Mouse (Mus musculus): ENCODE measurements around the gene Nsun2. TPM values are rescaled to one million over a fixed set of nuclear protein-coding genes. Genes with fewer than 3 reads are reported as not detected.
"Not testable (repeated sequence)": the region's sequence is repeated elsewhere in the genome, so short reads cannot be mapped to it uniquely, and the experiment has no call there.

Gene Nsun2
- polyA plus RNA-seq, 1 experiment: 92.2 TPM

DNA sequence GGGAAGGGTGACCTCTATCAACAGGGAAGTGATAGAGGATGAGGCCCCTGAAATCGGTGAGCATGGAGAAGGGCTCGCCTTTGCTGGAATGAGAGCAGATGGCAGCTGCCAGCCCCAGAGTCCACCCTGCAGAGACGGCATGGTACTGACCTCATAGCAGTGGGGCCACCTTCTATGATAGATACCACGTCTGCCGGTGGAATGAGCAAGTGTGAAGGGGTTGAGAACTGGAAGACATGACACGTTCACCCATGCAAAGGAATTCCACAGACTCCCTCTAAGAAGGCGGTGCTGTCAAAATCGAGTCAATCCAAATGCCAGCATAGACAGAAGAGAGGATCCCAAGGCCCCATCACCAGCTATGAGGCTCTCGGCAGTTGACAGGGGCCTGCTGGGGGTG lies 20.7 kb downstream of the Nsun2 start:
- DNase-seq (ENCODE audit: low read depth): no peak

DNA sequence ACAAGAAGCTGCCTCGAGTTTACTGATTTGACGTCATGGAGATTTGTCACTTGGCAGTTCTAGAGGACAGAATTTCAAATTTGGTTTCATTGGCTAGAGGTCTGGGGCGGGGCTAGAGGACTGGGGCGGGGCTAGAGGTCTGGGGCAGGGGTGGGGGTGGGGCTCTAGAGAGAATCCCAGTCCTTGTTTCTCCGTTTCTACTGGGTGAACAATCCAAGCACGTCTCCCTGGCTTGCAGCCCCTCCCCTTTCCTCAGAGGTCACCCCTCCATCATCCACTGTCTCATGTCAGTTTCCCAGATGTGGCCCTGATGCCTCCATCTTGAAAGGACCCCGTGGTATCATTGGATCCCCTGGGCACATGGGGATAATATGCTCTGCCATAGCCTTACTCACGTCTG lies 21.5 kb downstream of the Nsun2 start:
- DNase-seq (ENCODE audit: low read depth): no peak

DNA sequence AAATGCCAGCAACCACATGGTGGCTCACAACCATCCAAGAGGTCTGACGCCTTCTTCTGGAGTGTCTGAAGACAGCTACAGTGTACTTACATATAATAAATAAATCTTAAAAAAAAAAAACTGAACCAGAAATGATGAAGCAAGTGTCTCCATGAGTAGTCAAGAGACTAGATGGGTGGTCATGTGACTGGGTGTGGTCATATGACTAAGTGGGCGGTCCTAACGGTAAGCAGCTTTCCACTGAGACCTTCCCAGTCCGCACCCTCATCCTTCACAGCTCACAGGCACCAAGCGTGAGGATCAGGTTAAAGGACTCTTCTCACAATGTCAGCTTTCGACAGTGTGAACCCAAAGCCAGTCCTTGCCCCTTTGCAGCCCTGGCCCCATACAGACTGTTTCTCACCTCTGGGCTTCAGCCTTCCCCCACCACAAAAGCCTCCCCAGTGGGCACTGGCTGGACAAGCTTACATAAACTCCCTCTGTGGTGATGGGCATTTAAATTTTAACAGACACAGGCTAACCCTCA lies 22.5 kb downstream of the Nsun2 start:
- DNase-seq (ENCODE audit: low read depth): no peak

DNA sequence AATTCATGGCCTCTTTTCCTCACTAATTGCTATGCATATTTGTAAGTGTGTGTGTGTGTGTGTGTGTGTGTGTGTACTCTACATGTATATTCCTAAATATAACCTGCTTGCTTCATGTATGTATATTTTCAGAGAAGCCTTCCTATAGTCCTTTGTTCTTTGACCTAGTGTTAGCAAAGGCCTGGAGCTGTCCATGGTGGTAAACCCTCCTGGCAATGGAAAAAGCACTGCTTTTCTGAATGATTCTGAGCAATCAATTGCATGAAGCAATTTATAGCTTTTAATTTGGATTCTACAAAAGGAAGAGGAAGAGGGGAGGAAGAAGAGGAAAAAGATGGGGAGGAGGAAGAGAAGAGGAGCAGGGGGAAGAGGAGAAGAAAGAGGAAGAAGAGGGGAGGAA lies 23.2 kb downstream of the Nsun2 start:
- DNase-seq (ENCODE audit: low read depth): no peak

DNA sequence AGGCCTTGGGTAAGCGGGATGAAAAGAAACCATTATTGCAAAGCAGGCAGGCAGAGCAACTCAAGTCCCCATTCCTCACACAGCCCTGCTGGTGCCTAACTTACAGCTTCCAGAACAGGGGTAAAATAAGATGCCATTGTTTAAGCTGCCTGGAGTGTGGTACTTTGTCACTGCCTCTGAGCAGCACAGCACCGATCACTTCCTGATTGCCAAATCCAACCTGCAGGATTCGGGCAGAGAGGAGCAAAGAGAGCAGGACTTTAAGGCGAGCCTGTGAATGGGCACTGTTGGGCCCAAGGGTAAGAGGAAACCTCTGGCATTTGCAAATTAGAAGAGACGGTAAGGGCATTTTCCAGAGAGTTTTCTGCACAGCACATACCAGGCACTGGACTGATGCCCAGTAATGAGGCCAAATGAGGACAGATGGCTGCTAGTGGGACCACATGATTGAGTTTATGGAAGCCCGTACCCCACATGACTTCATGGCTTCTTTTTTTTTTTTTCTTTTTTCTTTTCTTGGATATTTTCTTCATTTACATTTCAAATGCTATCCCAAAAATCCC lies 24.6 kb downstream of the Nsun2 start:
- DNase-seq (ENCODE audit: low read depth): no peak

DNA sequence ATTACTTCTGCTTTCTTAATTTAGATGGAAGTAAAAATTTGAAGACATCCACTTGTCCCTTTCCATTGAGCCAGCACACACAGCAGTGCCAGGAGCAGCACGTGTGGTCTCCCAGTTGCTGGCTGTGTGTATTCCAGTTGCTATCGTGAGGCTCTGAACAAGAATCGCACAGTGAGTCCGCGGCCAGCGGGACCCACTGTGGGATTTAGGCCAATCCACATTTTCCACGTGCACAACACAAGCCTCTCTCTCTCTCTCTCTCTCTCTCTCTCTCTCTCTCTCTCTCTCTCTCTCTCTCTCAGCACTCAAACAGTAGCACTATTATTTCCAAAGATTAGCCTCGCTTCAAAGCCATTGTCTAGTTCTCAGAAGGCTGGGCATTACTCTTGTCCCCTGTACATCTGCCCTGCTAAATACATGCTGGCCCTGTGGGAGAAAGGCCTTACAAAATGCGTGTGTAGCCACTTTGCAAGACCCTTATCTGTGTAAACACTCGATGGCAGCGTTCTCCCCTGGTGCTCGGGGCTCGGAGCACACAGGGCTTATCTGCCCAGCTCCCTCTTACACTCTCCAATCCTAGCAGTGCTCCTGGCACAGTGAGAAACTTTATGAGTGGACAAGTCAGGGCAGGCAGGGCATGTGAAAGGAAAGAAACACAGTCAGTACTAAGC lies 25.9 kb downstream of the Nsun2 start:
- DNase-seq (ENCODE audit: low read depth): no peak

DNA sequence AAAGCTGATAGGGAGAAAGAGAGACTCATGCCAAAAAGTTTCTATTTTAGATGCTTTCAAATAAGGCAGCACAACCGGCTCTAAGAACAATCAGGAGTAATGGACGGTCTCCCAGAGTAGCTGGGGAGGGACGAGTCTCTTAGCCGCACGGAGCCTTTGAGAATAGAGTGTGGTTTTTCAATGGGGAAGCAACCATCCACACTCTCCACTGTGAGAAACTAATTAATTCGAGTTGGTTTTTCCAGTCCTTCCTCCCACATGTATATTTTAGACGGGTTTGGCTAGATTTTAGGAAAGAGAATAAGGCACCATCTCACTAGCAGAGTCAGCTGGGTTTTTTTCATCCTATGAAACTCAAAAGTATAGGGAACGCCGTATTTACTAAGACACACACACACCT lies 28.5 kb downstream of the Nsun2 start:
- no peak for DNase-seq (ENCODE audit: low read depth)

DNA sequence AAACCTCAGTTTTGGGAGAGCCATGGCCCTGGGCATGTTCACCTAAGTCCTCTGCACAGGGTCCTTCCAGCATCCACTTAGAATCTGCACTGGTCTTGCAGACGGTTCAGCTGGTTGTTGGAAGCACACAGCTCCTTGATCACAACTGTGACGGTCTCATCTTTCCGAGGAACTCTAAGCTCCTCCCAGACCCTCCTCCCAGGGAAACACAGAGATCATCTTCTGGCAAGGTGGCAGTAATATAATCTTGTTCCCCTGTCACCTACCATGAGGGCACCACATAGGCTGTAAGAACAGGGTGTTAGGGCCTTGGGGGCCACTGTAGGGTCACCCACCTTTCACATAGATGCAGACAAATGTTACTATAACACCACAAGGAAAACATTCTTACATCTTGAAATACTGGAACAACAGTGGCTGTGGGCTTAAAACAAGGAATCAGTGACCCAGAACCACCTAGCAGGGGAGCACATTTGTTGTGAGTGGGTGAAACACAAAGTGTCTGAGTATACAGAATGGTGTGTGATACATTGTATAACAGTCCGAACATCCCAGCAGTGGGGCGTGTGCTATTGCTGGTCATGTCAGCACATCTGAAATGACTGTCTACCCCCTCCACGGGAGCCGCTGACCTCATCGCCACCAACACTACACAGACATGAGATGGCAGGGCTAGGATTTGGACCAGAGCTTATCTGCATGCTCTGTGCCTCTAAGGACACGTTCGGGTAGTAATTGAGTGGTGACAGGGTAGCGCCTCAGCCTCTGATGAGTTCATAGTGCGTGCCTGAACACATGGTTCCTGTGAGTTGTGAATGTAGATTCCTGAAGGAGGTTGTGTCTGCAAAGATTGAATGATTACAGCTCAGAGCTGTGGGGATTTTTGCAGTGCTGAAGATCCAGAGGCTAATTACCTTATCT lies 29.4 kb downstream of the Nsun2 start:
- DNase-seq (ENCODE audit: low read depth): no peak

DNA sequence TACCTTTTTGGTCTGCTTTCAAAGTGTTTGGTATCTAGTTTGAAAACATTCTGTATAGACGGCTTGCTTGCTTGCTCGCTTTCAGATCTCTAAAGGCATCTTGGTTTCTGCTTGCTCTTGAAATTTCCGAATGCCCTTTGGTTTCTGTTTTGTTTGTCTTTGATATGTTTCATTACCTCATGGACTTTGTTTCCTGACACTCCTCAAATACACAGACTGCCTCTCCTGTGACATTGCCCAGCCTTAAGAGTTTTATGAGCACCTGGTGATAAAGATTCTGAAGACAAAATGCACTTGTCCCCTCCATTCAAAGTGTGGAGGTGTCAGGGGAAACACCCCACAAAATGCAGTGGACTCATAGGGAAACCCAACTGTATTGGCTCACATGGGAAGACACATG lies 30.4 kb downstream of the Nsun2 start:
- DNase-seq (ENCODE audit: low read depth): no peak

DNA sequence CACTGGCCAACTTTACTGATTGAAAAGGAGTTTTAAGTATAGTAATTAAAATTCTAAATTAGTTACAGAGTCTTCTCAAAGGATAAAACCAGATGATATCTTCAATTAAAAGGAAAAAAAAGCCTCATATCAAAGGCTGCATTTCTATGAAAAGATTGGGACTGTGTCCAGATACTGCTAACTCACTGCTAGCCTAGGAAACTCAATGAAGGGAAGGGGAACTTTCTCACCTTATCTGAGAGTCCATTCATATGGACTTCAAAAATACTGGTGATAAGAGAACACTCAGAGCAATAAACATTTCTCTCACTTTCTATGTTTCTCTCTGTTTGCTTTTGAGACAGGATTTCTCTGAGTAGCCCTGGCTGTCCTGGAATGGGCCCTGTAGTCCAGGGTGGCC lies 31.0 kb downstream of the Nsun2 start:
- DNase-seq (ENCODE audit: low read depth): no peak

DNA sequence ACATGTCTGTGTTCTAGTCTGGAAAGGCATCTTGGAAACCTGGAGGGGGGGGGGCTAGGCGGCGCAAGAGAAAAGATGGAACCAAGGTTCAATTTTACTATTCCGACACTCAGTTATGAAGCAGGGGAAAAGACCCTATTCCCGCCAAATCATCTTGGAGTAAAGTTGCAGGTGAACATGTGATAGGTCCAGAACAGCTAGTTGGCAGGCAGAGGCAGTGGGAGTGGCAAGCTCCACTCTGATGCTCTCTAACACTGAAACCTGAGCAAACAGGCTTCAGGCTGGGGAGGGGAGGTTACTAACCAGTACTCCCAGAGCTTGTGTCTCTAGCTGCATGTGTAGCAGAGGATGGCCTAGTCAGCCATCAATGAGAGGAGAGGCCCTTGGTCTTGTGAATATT lies 31.9 kb downstream of the Nsun2 start:
- not testable (repeated sequence) for DNase-seq (ENCODE audit: low read depth)

DNA sequence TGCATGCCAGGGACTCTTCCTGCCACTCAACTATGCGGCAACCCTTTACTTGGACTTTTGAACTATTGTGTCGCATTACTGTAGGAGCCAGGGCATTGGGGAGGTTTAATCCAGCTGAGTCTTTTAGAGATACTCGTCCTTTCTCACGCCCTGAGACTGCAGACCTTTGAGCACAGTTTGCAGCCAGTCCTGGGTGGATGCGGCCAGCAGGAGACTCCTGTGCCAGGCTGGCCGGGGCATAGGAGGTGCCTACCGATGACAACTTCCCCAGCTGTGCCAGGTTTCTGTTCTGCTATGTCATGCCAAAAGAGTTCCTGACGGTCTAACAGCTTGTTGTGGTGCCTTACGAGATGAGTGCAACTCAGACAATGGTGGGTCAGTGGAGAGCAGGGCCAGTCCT lies 35.7 kb downstream of the Nsun2 start:
- DNase-seq (ENCODE audit: low read depth): no peak

DNA sequence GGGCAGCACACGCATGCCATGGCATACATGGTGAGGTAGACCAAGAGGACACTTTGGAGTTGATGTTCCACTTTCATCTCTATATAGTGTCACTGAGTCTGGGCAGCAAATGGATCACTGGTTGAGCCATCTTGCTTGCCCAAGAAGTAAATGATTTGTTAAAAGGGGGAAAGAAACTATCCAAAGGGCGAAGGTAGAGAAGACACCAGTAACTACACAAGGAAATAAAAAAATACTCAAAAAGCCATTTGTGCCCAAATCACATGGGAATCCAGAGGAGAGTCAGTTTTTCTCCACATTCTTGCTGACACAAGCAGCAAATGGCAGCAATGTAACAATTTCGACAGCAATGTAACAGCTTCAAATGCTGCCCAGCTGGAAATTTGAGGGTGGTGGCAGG lies 39.0 kb downstream of the Nsun2 start:
- DNase-seq (ENCODE audit: low read depth): no peak

DNA sequence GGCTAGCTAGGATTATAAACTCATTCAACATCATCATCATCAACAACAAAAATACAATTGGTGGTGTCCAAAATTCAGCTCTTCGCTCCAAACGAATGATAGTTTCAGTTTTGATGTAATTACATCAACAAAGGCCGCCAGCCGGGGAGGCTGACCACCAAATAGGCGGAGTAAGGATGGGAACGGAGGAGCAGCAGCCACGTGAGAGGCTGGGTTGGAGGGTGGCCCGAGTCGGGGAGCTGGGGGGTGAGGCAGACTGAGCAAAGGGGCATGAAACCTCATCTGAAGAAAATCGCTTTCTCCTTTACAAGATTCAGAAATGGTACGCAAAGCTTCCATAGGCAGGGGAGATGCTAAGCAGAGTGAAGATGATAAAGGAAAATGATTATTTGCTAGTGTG lies 43.1 kb downstream of the Nsun2 start:
- DNase-seq (ENCODE audit: low read depth): no peak

DNA sequence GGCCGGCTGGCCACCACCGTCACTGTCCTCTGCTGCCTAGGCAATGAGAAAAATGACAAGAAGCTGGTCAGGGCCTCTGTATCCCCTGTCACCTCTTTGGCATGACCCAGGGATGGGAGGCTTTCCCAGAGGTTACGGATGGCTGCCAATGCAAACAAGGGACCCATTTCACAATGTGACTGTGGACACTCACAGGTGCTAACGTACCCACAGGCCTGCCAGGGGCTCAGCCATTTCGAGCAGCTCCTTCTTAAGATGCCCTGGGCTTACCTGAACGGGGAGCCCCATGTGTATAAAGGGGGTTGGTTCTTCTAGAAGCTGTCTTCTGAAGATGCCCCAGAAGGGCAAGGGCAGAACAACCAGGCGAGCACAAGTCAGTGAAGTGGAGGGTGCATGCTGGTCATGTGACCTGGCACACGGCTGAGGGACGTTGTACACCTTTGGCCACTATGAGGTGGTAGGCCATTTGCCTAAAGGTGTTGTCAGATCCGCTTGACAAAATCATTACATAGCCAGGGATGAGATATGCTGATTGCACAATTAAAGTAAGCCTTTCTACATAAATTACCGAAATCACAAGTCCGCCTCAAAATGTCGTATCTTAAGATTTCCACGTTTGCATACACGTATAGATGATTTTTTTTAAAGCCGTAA lies 43.8 kb downstream of the Nsun2 start:
- DNase-seq (ENCODE audit: low read depth): no peak

DNA sequence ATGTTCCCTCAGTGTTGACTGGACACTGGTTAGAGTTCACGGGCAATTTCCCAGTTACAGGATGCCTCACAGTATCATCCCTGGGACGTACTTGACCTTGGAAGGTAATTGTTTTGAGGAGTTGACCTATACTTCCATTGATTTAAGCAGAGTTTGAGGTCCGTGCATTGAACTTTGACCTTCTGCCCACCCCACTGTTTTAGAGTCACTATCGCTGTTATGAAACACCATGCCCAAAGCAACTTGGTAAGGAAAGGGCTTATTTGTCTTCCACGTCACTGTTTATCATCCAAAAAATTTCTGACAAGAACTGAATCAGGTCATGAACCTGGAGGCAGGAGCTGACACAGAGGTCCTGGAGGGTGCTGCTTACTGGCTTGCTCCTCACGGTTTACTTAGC lies 48.9 kb downstream of the Nsun2 start:
- DNase-seq (ENCODE audit: low read depth): no peak

DNA sequence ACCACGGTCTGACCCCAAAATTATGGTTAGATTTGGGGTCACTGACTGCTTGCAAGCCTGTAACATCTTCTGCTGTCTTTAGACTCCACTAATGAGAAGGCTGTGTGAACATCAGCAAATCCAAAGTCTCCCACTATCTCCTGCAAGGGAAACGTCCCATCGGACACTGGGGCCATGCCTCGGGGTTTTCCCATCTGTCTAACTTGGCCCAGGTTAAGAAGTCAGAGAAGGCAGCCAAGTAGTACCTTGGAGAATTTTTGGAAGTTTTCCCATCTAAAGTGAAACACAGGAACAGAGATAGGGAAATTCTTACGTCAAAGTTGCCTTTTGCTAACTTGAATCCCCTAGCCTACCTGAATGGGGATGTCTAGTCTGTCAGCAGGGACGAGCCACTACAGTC lies 50.0 kb downstream of the Nsun2 start:
- no peak for DNase-seq (ENCODE audit: low read depth)

DNA sequence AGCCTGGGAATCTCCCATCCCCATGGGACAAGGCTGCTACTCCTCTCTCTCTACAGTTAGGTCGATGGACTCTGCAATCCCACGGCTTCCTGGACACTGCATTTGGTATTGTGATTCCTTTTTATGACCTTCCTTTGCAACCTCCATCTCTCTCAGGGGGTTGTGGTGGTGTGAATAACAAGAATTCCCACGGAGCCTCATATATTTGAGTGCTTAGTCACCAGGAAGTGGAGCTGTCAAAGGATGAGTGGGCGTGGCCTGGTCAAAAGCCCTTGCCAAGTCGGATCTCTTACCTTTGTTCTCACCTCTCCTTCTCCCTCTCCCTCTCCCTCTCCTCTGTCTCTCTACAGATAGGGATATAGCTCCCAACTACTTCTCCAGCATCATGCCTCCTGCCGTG lies 52.3 kb downstream of the Nsun2 start:
- no peak for DNase-seq (ENCODE audit: low read depth)

DNA sequence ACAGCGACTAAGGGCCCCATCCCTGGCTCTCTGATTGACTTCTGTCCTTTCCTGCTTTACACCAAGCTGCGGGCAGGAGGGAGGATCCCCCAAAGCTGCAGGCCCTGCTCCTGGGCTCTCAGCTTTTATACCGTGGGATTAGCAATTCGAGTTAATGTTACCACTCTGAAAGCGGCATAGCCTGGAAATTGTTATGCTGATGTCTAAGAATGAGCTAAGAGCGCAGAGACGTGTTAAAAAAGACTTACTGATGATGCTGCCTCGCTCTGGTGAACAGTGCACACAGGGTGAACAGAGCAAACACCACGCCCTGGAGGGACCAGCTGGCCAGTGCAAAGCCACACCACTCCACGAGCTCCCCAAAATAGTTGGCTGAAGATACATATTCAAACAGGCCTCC lies 52.8 kb downstream of the Nsun2 start:
- no peak for DNase-seq (ENCODE audit: low read depth)

DNA sequence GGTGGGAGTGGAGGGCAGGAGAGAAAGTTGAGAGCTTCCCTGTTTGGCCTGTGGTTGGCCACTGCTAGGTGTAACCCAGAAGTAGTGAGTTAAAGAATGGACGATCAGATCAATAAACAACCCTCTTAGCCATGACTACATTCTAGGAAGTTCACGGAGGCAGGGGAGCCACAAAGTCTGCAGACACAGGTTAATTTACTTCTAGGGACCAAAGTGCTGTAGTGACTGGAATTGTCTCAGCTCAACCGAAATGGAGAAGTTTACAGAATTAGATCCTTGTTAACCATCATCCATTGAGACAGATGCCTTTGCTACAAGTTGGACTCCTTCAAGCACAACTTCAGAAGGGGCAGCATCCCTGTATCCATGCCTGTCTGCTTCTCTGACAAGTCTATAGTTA lies 54.3 kb downstream of the Nsun2 start:
- no peak for DNase-seq (ENCODE audit: low read depth)

DNA sequence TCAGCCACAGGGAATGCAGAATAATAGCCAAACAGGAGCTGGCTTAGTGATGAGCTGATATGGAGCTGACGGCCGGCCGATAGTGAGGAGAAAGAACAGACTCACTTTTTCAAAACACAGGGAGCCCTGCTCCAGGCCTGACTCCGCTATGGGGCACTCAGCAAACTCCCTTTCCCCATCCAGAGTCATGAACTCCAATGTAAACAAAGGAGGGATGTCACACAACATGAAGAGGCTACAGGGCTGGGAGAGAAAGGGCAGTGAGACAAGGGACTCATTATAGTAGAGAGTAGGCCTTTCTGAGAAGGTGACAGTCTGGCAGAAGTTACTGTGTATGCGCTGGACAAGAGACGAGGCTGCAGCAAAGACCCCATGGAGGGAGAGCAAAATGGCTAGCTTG lies 54.7 kb downstream of the Nsun2 start:
- no peak for DNase-seq (ENCODE audit: low read depth)

DNA sequence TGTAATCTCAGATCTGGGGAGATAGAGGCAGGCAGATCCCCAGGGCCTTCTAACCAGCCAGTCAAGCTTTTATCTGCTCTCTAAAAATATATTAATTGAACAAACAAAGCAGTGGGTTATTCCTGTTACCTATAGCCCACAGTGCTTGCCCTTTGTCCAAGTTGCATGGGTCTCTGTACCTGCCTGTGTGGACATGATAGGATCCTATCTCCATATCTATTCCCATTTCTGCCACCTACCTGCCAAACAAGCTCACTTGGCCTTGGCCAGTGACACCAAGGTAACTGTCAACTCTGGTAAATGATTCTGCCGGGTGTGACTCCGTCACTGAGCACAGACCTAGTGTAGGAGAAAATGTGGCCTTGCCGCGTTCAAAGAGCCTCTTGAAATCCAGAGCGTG lies 57.8 kb downstream of the Nsun2 start:
- peak; percentile 90 for DNase-seq (ENCODE audit: low read depth)

Data from gonadal fat pad, adult 2 months (tissue).